Mouse (Mus musculus) heart, embryonic 14.5 days (tissue): ENCODE data around the gene Nfx1. TPM values are rescaled to one million over a fixed set of nuclear protein-coding genes. Genes with fewer than 3 reads are reported as not detected.

Experiments
- ATAC-seq: fragments of 200-750 bp; cut with Nextera tagmentation; 2 replicates; pipeline ENCODE4 v1.8.0; 2017; ENCODE audit warnings: low read depth, moderate TSS enrichment; ENCODE audit not compliant: insufficient number of reproducible peaks, insufficient read depth, low FRiP score
- H3K27ac ChIP-seq, 2 experiments: fragments of 200-500 bp in 1 of 2; fragments of 300-500 bp in 1 of 2; sonication (generic) in 1 of 2; replicated peaks in 1 of 2; 2 replicates each; pipeline ENCODE4 v1.5.1; 2012 to 2014; ENCODE audit warnings: low read depth in 2 of 2, low read length in 2 of 2, control low read depth in 1 of 2, mild to moderate bottlenecking in 1 of 2, mixed read lengths in 1 of 2; ENCODE audit not compliant: control insufficient read depth in 1 of 2, insufficient read depth in 1 of 2
- H3K27me3 ChIP-seq: fragments of 300-500 bp; sonication (generic); 2 replicates; pipeline ENCODE4 v1.6.1; 2014; ENCODE audit warnings: mild to moderate bottlenecking, low read length, control low read depth; ENCODE audit not compliant: control insufficient read depth, insufficient read depth
- H3K36me3 ChIP-seq: fragments of 300-500 bp; sonication (generic); 2 replicates; pipeline ENCODE4 v1.6.1; 2014; ENCODE audit warnings: mild to moderate bottlenecking, control low read depth, low read length, mixed read lengths; ENCODE audit not compliant: control insufficient read depth, insufficient read depth
- H3K4me1 ChIP-seq, 2 experiments: fragments of 200-500 bp in 1 of 2; fragments of 300-500 bp in 1 of 2; sonication (generic) in 1 of 2; 2 replicates each; pipeline ENCODE4 v1.6.1; 2012 to 2014; ENCODE audit warnings: low read length in 2 of 2, control low read depth in 1 of 2, mixed read lengths in 1 of 2; ENCODE audit not compliant: control insufficient read depth in 2 of 2, insufficient read depth in 2 of 2
- H3K4me2 ChIP-seq: fragments of 300-500 bp; sonication (generic); 2 replicates; pipeline ENCODE4 v1.6.1; 2014; ENCODE audit warnings: mild to moderate bottlenecking, low read length
- H3K4me3 ChIP-seq, 2 experiments: fragments of 200-500 bp in 1 of 2; fragments of 300-500 bp in 1 of 2; sonication (generic) in 1 of 2; 2 replicates each; pipeline ENCODE4 v1.5.1; 2012 to 2014; ENCODE audit warnings: low read length in 2 of 2, mild to moderate bottlenecking in 2 of 2, control low read depth in 1 of 2, low read depth in 1 of 2, moderate library complexity in 1 of 2; ENCODE audit not compliant: control insufficient read depth in 1 of 2, insufficient read depth in 1 of 2
- H3K9ac ChIP-seq: fragments of 300-500 bp; sonication (generic); 2 replicates; pipeline ENCODE4 v1.6.1; 2014; ENCODE audit warnings: mild to moderate bottlenecking, low read length
- H3K9me3 ChIP-seq: fragments of 300-500 bp; sonication (generic); 2 replicates; pipeline ENCODE4 v1.6.1; 2016; ENCODE audit warnings: low read length, control low read depth; ENCODE audit not compliant: control insufficient read depth
- WGBS: fragments of 180-500 bp; shearing (Covaris S2); extraction: QIAGEN DNeasy Blood & Tissue Kit; methylation state at CpG from one replicate; pipeline ENCODE4 v1.1.7; 2014; 5-methylcytosine and 5-hydroxymethylcytosine counted together
- polyA plus RNA-seq: library from polyadenylated mRNA; unstranded; fragments of >200 nt; fragmentation: Nextera tagmentation; extraction: Ambion mirVana; gene quantifications from 2 replicates; pipeline ENCODE4 v1.2.1, GENCODE M21; 2014

The Nfx1 gene
- polyA plus RNA-seq, 1 experiment from 2014 or later = 56.1 TPM

- no peak overlapping the region for H3K27ac ChIP-seq
- H3K9me3 ChIP-seq = no peaks in the 10 kb centered on the region
- no peaks in the 10 kb centered on the region for H3K4me1 ChIP-seq
- peaks cover 90% of the 10 kb centered on the region for H3K36me3 ChIP-seq
- no peak for ATAC-seq
- H3K4me3 ChIP-seq = no peak overlapping the region
- no peaks in the 10 kb centered on the region for H3K27me3 ChIP-seq
- 62% methylated on average over 6 of the region's 6 CpGs for whole genome bisulfite sequencing
- no peak overlapping the region for H3K4me2 ChIP-seq
- no peak overlapping the region for H3K9ac ChIP-seq
Measured at GRCm38 (mm10) chr4:40955942-40956341, 14.8 kb upstream of the Nfx1 start.

DNA sequence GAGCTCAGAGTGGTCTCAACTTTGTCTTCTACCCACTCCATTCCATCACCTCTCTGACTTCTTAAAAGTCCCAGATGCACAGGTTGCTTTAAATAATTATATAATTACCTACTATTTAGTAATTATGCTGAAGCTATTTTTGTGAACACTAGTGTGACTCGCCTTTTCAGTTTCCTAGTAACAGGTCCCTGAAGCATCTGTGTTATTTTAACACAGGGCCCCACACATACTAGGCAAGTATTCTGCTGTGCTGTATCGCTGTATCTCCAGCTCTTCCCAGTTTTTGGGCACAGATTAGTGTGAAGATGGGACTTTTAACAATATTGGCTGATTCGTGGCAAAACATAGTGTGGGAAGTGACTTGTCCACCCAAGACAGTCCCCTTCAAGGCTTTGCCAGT lies 7.2 kb upstream of the Nfx1 start:
- no peak overlapping the region for H3K9ac ChIP-seq
- no peaks in the 10 kb centered on the region for H3K9me3 ChIP-seq
- no peak overlapping the region for H3K27ac ChIP-seq
- H3K4me1 ChIP-seq = no peaks in the 10 kb centered on the region
- WGBS = 87% methylated on average over 3 of the region's 3 CpGs
- H3K27me3 ChIP-seq = no peaks in the 10 kb centered on the region
- no peak overlapping the region for H3K4me3 ChIP-seq
- H3K36me3 ChIP-seq = peaks cover 88% of the 10 kb centered on the region
- no peak overlapping the region for H3K4me2 ChIP-seq
- ATAC-seq = no peak

DNA sequence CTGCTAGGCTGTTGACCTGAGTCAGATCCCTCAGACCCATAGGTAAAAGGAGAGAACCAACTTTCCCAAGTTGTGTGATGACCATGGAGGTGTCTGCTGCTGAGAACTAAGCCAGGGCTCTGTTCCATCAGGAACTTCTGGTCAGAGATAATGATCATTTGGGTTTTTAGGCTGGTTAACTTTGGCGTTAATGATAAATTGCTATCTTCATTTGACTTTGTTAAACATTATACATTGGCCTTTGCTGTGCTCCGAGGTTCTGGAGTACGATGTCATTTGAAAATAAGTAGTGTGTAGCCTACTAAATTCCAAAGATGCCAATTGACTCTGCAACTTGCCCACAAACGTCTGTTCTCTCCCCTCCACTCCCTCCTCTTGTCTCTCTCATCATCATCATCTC lies 1.5 kb upstream of the Nfx1 start:
- 65% methylated on average over 4 of the region's 4 CpGs for WGBS
- no peak overlapping the region for H3K4me3 ChIP-seq
- ATAC-seq = no peak
- no peak overlapping the region for H3K4me2 ChIP-seq
- no peaks in the 10 kb centered on the region for H3K9me3 ChIP-seq
- H3K4me1 ChIP-seq = peaks cover 6 to 22% of the 10 kb centered on the region in 2 experiments
- H3K27me3 ChIP-seq = no peaks in the 10 kb centered on the region
- H3K36me3 ChIP-seq = peaks cover 40% of the 10 kb centered on the region
- no peak overlapping the region for H3K9ac ChIP-seq
- H3K27ac ChIP-seq = no peak overlapping the region

DNA sequence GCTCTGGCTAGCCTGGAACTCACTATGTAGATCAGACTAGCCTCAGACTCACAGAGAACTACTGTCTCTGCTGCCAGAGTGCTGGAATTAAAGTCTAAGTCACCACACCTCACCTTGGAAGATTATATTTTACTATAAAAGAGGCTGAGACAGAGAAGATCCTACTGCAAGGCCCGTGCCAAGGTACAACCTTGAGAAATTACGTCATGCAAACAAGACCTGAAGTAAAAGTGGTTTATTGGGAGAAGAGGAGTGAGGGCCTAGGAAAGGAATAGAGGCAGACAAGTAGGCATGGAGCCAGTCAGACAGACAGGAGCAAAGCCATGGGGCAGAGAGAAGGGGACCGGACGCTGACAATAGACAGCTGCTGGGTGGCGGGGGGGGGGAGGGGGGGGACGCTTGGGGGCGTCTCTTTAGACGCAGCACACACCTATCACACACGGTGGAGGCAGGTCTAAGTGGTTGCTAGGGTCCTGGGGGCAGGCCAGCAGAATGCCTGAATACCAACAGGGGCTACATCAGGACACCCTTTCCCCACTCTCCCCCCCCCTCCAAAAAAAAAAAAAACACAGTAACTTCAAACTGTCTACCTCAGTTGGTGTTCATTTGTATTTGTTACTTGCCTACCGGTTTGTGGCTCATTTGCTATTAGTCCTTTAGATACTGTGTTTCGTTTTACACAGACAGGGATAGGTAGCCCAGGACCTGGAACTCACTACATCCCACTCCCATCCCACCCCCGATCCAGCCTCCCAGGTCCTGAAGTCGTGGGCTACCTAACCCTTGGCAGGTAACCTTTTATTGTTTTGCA lies 720 bp upstream of the Nfx1 start:
- Histone ChIP-seq H3K27ac (peak overlapping the region; percentile 94 to 96), H3K36me3 (peaks cover 33% of the 10 kb centered on the region), H3K9ac (peak overlapping the region; percentile 92), H3K4me3 (peak overlapping the region; percentile 74 to 91), H3K9me3 (no peaks in the 10 kb centered on the region), H3K27me3 (no peaks in the 10 kb centered on the region), H3K4me1 (peaks cover 6 to 22% of the 10 kb centered on the region in 2 experiments), H3K4me2 (peak overlapping the region; percentile 78)
- no peak for ATAC-seq
- WGBS = 10% methylated on average over 13 of the region's 13 CpGs

DNA sequence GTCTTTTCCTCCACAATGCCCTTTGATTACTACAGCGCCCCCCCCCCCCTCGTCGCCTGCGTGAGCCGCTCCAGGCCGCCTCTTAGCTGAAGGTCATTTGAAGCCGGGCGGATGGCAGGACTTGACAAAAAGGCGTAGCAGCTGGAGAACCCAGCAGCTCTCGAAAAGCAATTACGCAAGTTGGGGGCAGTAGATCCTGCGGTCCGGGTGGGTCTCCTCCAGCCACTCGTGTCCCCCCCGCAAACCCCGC lies 189 bp upstream of the Nfx1 start:
- 0% methylated on average over 15 of the region's 16 CpGs for WGBS
- H3K4me3 ChIP-seq = peak overlapping the region; percentile 74 to 91
- peak overlapping the region; percentile 92 for H3K9ac ChIP-seq
- H3K4me1 ChIP-seq = peaks cover 6 to 22% of the 10 kb centered on the region in 2 experiments
- peaks cover 29% of the 10 kb centered on the region for H3K36me3 ChIP-seq
- H3K27ac ChIP-seq = peak overlapping the region; percentile 94 to 96
- H3K27me3 ChIP-seq = no peaks in the 10 kb centered on the region
- H3K4me2 ChIP-seq = peak overlapping the region; percentile 78
- no peaks in the 10 kb centered on the region for H3K9me3 ChIP-seq
- peak; percentile 25 for ATAC-seq

DNA sequence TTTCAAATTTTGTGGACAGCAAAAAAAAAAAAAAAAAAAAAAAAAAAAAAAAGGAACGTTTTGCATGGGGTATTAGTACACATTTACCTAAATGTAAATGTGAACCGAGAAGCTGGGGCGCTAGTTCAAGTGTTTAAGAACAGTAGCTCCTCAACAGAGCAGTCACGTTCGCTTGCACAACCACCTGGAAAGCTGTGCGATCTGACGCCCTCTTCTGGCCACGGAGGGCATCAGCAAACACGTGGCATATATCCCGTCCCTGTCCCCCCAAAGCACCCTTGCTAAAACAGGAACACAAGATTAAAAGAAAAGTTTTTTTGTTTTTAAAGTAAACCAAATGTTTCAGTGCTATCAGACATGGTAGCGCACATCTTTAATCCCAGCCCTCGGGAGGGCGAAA lies 1.0 kb downstream of the Nfx1 start:
- 30% methylated on average over 13 of the region's 13 CpGs for WGBS
- peaks cover 25% of the 10 kb centered on the region for H3K36me3 ChIP-seq
- peaks cover 6 to 22% of the 10 kb centered on the region in 2 experiments for H3K4me1 ChIP-seq
- no peak for ATAC-seq
- H3K4me3 ChIP-seq = peak overlapping the region; percentile 74 to 91; a peak in 3 of 4 replicates
- H3K9me3 ChIP-seq = no peaks in the 10 kb centered on the region
- peak overlapping the region; percentile 75 to 96 for H3K27ac ChIP-seq
- peak overlapping the region; percentile 78 for H3K4me2 ChIP-seq
- peak overlapping the region; percentile 92 for H3K9ac ChIP-seq
- H3K27me3 ChIP-seq = no peaks in the 10 kb centered on the region

- ATAC-seq = no peak
- H3K27ac ChIP-seq = no peak overlapping the region
- WGBS = 88% methylated on average over 1 of the region's 1 CpGs
- no peaks in the 10 kb centered on the region for H3K27me3 ChIP-seq
- no peak overlapping the region for H3K4me3 ChIP-seq
- peaks cover 35% of the 10 kb centered on the region for H3K36me3 ChIP-seq
- H3K4me2 ChIP-seq = no peak overlapping the region
- peaks cover 6 to 22% of the 10 kb centered on the region in 2 experiments for H3K4me1 ChIP-seq
- no peaks in the 10 kb centered on the region for H3K9me3 ChIP-seq
- H3K9ac ChIP-seq = no peak overlapping the region
Measured at GRCm38 (mm10) chr4:40974011-40974410, 3.3 kb downstream of the Nfx1 start.

DNA sequence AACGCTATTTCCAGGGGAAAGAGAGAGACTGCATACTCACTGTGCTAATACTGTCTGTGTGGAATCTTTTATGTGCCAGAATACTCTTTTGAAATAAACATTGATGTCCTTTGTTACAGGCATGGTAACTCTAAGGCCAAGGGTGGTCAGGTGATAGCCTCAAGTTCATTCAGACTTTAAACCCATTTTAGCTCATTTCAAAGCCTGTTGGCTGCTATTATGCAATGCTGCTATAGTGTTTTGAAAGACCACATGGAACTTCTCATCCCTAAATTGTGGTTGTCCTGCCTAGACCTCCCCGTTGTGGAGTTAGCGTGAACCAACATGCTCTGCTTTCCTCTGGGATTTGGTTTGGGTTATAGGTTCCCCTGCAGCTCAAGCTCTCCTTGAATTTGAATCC lies 5.0 kb downstream of the Nfx1 start:
- Histone ChIP-seq H3K9me3 (no peaks in the 10 kb centered on the region), H3K4me2 (no peak overlapping the region), H3K27me3 (no peaks in the 10 kb centered on the region), H3K27ac (no peak overlapping the region), H3K9ac (no peak overlapping the region), H3K36me3 (peaks cover 51% of the 10 kb centered on the region), H3K4me3 (no peak overlapping the region), H3K4me1 (peaks cover 6 to 15% of the 10 kb centered on the region in 2 experiments; a peak in 3 of 4 replicates)
- WGBS = 93% methylated on average over 3 of the region's 3 CpGs
- ATAC-seq = no peak
